Mouse (Mus musculus): ENCODE data around the gene Adad1.

Gene Adad1

GRCm38 (mm10) chr3:37063406-37063805, at the start of gene Adad1:
Gene Adad1 (plus strand): TSS chr3:37063527.
- in situ Hi-C loops (cut with MboI; ENCODE audit: low pct_unique_long_range_greater_than_20kb in 1 of 2, low sequenced_read_pairs in 2 of 2, unreplicated experiment in 1 of 2) = loop anchor here in 1 of 2 experiments (25.0 kb wide), 1 partner anchor 426 kb away; no protein-coding TSS in a partner anchor

- in situ Hi-C loops (cut with MboI; ENCODE audit: low pct_unique_long_range_greater_than_20kb in 1 of 2, low sequenced_read_pairs in 2 of 2, unreplicated experiment in 1 of 2) = no loop called here
Observed at GRCm38 (mm10) chr3:37037979-37038378, 25.3 kb upstream of the Adad1 start.

DNA sequence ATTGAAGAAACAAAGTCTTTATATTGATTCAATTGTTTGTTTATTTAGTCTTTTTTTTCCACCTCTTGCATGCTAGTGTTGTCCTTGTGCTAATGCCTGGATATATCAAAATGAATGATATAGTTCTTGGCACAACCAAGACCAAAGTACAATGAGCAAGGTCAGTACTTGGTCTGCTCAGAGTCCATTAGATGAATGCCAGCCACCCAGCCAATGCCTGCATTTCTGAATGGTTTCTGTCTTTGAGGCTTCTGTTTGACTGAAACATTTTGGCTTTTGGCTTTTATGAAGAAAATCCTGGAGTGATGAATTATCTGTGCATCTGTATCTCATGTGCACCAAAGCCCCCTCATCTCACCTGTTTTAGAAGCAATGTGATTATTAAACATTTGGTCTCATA, 23.5 kb upstream of the Adad1 start:
- in situ Hi-C loops (cut with MboI; ENCODE audit: low pct_unique_long_range_greater_than_20kb in 1 of 2, low sequenced_read_pairs in 2 of 2, unreplicated experiment in 1 of 2) = no loop called here

- in situ Hi-C loops (cut with MboI; ENCODE audit: low pct_unique_long_range_greater_than_20kb in 1 of 2, low sequenced_read_pairs in 2 of 2, unreplicated experiment in 1 of 2) = loop anchor here in 1 of 2 experiments (25.0 kb wide), 1 partner anchor 414 kb away; no protein-coding TSS in a partner anchor
Observed at GRCm38 (mm10) chr3:37051491-37051890, 11.8 kb upstream of the Adad1 start.

GRCm38 (mm10) chr3:37073211-37073610, 9.9 kb downstream of the Adad1 start:
- in situ Hi-C loops (cut with MboI; ENCODE audit: low pct_unique_long_range_greater_than_20kb in 1 of 2, low sequenced_read_pairs in 2 of 2, unreplicated experiment in 1 of 2) = loop anchor here in 1 of 2 experiments (25.0 kb wide), 1 partner anchor 436 kb away; no protein-coding TSS in a partner anchor

- in situ Hi-C loops (cut with MboI; ENCODE audit: low pct_unique_long_range_greater_than_20kb in 1 of 2, low sequenced_read_pairs in 2 of 2, unreplicated experiment in 1 of 2) = no loop called here
Observed at GRCm38 (mm10) chr3:37084860-37085259, 21.5 kb downstream of the Adad1 start.

- in situ Hi-C loops (cut with MboI; ENCODE audit: low pct_unique_long_range_greater_than_20kb in 1 of 2, low sequenced_read_pairs in 2 of 2, unreplicated experiment in 1 of 2) = no loop called here
Observed at GRCm38 (mm10) chr3:37090721-37091120, 27.4 kb downstream of the Adad1 start.

- in situ Hi-C loops (cut with MboI; ENCODE audit: low pct_unique_long_range_greater_than_20kb in 1 of 2, low sequenced_read_pairs in 2 of 2, unreplicated experiment in 1 of 2) = no loop called here
Observed at GRCm38 (mm10) chr3:37125655-37126054, 62.3 kb downstream of the Adad1 start, which contains the start of gene Il2. Gene Il2 (minus strand): TSS chr3:37125959.

DNA sequence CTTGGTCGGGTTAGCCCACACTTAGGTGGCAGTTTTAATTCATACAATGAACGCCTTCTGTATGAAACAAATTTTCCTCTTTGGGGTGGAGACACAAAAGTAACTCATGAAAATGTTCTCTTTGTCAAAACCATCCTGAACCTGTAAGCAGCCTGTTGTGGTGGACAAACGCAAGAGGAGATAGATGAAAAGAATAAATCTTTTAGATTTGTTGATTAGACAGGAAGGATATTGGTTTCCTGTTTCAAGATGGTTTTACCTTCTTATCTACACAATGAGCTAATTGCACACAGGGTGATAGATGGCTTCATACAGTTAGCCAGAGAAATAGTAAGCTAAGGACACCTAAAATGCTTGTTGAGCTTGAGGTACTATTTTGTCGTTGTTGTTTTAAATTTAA, 62.8 kb downstream of the Adad1 start:
- in situ Hi-C loops (cut with MboI; ENCODE audit: low pct_unique_long_range_greater_than_20kb in 1 of 2, low sequenced_read_pairs in 2 of 2, unreplicated experiment in 1 of 2) = no loop called here

DNA sequence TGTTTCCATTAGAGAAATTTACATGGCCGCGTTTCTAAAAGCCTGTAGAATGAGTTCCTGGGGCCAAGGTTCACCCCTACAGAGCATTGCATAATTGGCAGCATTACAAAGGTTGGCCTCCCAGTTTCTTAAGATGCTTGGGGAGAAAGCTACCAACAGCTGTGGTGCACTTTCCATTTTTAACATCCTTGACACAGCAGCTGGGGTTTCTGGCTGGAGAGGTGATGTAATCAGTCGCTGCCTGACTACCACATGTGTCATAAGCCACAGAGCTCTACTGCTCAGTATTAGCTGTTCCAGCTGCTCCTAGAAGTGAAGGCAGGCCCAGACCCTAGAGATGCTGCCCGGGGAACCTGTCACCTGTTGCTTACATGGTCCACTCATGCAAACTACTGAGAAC, 64.9 kb downstream of the Adad1 start:
- in situ Hi-C loops (cut with MboI; ENCODE audit: low pct_unique_long_range_greater_than_20kb in 1 of 2, low sequenced_read_pairs in 2 of 2, unreplicated experiment in 1 of 2) = no loop called here

DNA sequence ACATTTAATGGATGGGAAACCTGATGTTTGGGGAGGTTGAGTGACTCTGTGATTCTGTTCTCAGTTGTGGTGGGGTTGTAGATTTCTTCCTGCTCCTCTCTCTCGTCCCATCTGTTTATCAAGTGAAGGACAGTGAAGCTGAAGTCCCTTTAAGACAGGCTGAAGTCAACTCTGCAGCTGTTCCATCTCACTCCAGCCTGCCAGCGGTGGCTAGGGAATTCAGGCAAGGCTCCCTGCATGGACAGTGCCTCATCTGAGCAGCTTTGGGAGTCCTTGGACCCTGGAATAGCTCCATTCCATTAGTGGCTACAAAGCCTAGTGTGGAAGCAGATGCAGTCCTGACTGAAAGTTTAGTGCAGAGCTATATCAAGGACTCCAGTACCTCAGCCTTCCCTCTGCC, 65.7 kb downstream of the Adad1 start:
- in situ Hi-C loops (cut with MboI; ENCODE audit: low pct_unique_long_range_greater_than_20kb in 1 of 2, low sequenced_read_pairs in 2 of 2, unreplicated experiment in 1 of 2) = no loop called here

DNA sequence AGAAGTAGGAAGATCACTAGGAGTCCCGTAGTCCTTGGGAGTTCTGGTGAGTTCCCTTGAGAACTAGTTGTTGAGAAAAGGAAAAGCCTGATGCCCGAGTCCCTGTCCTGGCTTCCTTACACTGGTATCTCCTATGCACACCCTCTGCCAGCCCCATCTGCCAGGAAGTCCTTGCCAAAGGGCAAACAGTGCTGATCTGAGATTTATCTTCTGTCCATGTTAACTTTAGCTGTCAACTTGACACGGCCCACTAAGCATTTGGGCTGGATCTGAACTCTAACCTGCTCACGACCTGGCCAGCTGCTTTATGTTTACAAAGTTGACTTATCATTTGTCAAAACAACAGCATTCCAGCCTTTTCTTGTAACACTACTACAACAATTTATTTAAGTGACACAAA, 73.9 kb downstream of the Adad1 start:
- in situ Hi-C loops (cut with MboI; ENCODE audit: low pct_unique_long_range_greater_than_20kb in 1 of 2, low sequenced_read_pairs in 2 of 2, unreplicated experiment in 1 of 2) = no loop called here

DNA sequence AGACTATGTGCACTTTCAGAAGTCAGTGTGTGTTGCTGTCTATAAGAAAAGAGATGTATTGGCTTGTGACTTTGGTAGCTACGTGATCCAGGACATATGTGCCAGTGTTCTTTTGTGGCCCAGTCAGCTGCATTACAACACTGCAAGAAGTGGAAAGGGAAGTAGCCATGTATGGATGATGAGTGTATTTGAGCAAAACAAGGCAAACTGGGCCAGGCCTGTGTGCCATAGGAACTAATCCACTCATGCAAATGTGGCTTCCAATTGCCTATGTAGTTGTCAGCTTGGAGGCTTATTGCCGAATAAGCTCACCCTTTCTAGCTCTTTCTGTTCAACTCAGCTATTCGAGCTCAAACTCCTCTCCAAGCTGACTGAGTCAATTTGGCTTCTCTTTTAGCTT, 75.9 kb downstream of the Adad1 start:
- in situ Hi-C loops (cut with MboI; ENCODE audit: low pct_unique_long_range_greater_than_20kb in 1 of 2, low sequenced_read_pairs in 2 of 2, unreplicated experiment in 1 of 2) = no loop called here

DNA sequence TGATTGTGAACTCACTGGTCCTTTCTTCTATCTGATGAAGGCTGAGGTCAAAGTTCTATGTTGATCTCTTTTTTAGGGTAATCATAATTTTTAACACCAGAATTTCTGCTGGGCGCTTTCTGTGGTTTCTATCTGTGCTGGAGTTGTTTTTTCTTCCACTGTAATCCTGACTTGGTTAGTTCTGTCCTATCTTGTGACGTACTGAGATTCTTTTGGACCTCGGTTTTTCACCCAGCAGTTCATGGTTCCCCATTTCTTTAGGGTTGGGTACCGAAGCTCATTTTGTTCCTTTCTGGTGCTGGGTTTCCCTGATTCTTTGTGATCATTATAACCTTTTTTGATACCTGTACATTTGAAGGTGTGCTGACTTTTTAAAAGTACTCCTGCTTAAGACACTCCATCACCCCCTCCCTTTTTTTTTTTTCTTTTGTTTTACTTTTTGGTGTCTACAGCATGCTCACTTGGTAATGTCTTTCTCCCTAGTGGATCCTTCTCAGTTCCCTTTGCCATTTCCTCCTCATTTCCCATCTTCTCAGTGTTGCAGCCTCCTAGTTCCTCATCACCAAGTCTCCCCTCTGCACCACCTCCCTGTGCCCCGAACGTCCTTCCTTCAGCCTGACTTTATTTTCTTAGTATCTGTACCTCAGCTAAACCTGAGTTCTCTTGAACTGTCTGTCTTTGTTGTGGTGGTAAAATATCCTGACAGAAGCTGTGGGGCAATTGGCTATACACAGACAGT, 77.0 kb downstream of the Adad1 start:
- in situ Hi-C loops (cut with MboI; ENCODE audit: low pct_unique_long_range_greater_than_20kb in 1 of 2, low sequenced_read_pairs in 2 of 2, unreplicated experiment in 1 of 2) = no loop called here

- in situ Hi-C loops (cut with MboI; ENCODE audit: low pct_unique_long_range_greater_than_20kb in 1 of 2, low sequenced_read_pairs in 2 of 2, unreplicated experiment in 1 of 2) = no loop called here
Observed at GRCm38 (mm10) chr3:37141827-37142226, 78.5 kb downstream of the Adad1 start.

DNA sequence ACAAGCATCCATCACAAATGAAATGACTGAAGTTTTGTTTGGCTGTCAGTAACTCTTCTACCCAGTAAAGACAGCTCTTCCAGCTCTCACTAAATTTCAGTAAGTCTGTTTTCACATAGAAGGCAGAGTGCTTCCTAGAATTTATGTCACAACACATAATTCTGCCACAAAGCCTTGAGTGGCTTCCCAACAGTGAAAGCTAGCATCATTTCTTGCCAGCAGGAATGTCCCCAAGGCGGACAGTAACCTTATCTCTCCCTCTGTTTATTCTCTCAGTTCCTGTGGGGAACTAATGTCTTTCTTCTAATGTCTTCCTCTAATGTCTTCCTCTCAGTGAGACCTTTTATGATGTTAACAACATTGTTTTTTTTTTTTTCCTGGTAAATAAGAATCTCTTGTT, 81.7 kb downstream of the Adad1 start:
- in situ Hi-C loops (cut with MboI; ENCODE audit: low pct_unique_long_range_greater_than_20kb in 1 of 2, low sequenced_read_pairs in 2 of 2, unreplicated experiment in 1 of 2) = no loop called here

DNA sequence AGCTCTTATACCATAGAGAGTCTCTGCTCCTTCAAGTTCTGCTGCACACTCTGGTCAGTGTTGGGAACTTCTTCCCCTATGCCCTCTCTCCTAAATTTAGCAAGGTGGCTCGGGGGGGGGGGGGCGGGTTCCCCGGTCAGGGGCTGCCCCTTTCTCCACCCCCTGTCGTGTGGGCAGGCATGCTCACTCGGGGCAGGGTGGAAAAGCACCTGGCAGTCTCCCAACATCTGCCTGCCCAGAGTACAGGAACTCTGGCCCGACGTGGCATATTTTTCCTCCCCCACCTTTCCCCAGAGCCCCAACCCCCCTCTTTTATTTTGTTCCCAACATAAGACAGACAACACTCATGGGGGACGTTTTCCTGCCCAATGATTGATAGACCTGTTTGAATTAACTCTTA, 83.1 kb downstream of the Adad1 start:
- in situ Hi-C loops (cut with MboI; ENCODE audit: low pct_unique_long_range_greater_than_20kb in 1 of 2, low sequenced_read_pairs in 2 of 2, unreplicated experiment in 1 of 2) = no loop called here

GRCm38 (mm10) chr3:37146810-37147209, 83.5 kb downstream of the Adad1 start:
- in situ Hi-C loops (cut with MboI; ENCODE audit: low pct_unique_long_range_greater_than_20kb in 1 of 2, low sequenced_read_pairs in 2 of 2, unreplicated experiment in 1 of 2) = no loop called here

DNA sequence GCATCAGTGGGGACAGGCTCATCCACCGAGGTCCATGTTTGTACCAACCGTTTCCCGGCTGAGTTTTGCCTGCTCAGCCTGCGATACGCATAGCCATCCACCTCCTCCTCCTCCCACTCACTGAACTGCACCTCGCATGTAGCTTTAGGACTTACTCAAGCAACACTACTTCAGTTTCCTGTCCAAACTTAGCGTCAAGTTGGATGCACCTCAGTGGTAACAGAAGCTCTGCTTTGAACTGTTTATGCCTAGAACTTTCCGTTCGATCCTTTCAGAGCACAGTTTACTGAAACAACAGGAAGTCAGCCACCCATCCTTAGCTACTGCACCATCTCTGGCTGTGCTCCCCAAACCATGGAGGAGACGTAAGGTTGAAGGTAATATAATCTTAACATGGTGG, 88.9 kb downstream of the Adad1 start:
- in situ Hi-C loops (cut with MboI; ENCODE audit: low pct_unique_long_range_greater_than_20kb in 1 of 2, low sequenced_read_pairs in 2 of 2, unreplicated experiment in 1 of 2) = no loop called here

GRCm38 (mm10) chr3:37153004-37153403, 89.7 kb downstream of the Adad1 start:
- in situ Hi-C loops (cut with MboI; ENCODE audit: low pct_unique_long_range_greater_than_20kb in 1 of 2, low sequenced_read_pairs in 2 of 2, unreplicated experiment in 1 of 2) = no loop called here
